Mouse (Mus musculus): ENCODE data around the gene Maml2.

DNA sequence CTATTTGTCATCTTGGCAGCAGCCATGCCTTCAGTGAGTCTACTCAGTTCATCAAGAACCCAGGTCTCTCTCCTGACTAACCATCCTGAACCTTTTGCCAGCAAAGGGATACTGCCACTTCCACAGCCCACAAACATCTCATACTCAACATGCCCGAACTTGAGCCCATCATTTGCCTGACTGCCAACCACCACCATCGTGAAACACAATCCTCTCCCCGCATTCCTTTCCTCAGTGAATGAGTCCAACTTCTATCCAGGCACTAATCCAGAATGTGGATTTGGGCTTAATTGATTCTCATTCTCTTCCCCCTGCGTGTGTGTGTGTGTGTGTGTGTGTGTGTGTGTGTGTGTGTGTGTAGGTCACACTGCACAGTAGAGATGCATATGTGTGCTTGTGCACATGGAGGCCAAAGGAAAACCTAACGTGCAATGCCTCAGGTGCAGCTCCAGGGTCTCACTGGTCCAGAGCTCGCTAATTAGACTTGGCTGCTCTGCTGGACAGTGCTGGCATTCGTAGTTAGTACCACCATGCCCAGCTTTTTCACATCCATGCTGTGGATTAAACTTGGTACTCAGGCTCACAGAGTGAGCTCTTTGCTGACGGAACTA lies 305.9 kb downstream of the Maml2 start:
- TF ChIP-seq POLR2A (IDR thresholded peaks at IDR 0.05; ENCODE audit: extremely low read depth, insufficient read depth, low read length): no peak
- no peak for TF ChIP-seq CTCF (IDR thresholded peaks at IDR 0.05; ENCODE audit: extremely low read depth, insufficient read depth, low read length)

Data from cortical plate, adult 2 months (tissue).